Mouse (Mus musculus): ENCODE measurements at regions not wholly inside any gene's neighbourhood (a gene's known extent, or its start where the extent isn't known, plus 50 kb on each side); places are given as distances from the start of the nearest gene placed in this dataset.
A peak's percentile ranks its signal among the peaks of the same experiment; 100 is the strongest.

DNA sequence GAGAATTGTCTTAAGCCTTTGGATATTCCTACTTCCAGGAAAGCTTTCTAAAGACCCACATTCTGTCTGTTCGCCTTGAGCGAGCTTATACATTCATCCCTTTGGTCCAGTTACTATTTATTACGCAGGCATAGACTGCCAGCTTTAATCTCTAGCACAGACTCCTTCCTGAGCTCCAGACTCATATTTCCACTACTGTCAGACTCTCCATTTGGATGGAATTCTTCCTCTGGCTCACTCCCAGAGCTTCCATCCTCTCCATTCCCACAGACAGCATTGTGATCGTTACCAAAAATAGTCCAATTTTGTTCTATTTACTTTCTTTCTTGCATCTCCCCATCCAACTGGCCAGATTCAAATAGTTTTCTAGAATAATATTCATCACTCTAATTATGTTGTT is 420.3 kb upstream of the Syt1 start:
- H3K27me3 ChIP-seq = no peaks in the 10 kb centered on the region
- no peaks in the 10 kb centered on the region for H3K4me1 ChIP-seq
- 92% methylated on average over 4 of the region's 4 CpGs for WGBS
- H3K36me3 ChIP-seq (replicated peaks) = no peaks in the 10 kb centered on the region
- H3K27ac ChIP-seq = no peak overlapping the region
- H3K4me2 ChIP-seq = no peak overlapping the region
- no peaks in the 10 kb centered on the region for H3K9me3 ChIP-seq
- no peak for ATAC-seq (ENCODE audit: low FRiP score)
- H3K9ac ChIP-seq = no peak overlapping the region
- no peak overlapping the region for H3K4me3 ChIP-seq (replicated peaks)

DNA sequence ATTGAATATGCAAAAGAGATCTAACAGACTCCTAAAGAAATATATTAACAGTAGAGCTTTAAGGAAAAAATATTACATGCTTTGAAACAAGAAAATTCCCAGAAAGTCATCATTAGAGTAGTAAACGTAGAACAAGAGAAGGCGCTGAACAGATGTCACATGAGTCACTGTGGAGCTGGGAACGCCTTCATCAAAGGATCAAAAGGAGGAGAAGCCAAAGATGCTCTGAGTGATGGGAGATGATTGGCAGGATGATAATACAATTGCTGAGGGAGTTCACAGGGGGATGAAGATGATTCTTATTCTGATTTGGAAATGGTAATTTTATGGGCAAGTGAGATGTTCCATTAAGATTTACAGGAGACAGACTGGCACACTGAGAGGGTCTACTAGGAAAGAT is 417.1 kb upstream of the Syt1 start:
- Histone ChIP-seq H3K27me3 (no peaks in the 10 kb centered on the region), H3K4me3 (replicated peaks) (no peak overlapping the region), H3K9me3 (no peaks in the 10 kb centered on the region), H3K36me3 (replicated peaks) (no peaks in the 10 kb centered on the region), H3K27ac (no peak overlapping the region), H3K4me1 (no peaks in the 10 kb centered on the region), H3K4me2 (no peak overlapping the region), H3K9ac (no peak overlapping the region)
- ATAC-seq (ENCODE audit: low FRiP score) = no peak
- WGBS = 81% methylated on average over 3 of the region's 3 CpGs

DNA sequence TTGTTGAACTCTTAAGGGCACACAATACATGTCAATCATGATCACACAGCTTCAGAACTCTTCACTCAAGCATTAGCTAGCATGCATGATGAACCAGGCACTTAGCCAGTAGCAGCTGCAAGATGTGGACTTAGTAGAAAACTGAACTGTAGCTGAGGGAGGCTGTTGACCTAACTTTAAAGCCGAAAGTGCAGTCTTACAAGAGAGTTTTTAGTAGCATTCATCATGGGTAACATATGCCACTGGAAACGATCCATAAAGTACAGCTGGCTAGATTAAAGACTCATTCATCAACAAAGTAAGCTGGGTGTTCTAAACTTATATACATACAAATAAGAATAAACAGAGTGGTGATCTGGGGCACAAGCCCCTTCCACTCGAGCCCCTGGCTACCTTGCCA is 396.2 kb upstream of the Syt1 start:
- Histone ChIP-seq H3K36me3 (replicated peaks) (no peaks in the 10 kb centered on the region), H3K9ac (no peak overlapping the region), H3K27me3 (no peaks in the 10 kb centered on the region), H3K4me3 (replicated peaks) (no peak overlapping the region), H3K27ac (no peak overlapping the region), H3K4me2 (no peak overlapping the region), H3K4me1 (no peaks in the 10 kb centered on the region), H3K9me3 (no peaks in the 10 kb centered on the region)
- no peak for ATAC-seq (ENCODE audit: low FRiP score)
- WGBS = 70% methylated on average over 3 of the region's 3 CpGs

GRCm38 (mm10) chr10:109405116-109405685 is 394.4 kb upstream of the Syt1 start:
- Histone ChIP-seq H3K4me3 (replicated peaks) (no peak overlapping the region), H3K27me3 (no peaks in the 10 kb centered on the region), H3K4me2 (no peak overlapping the region), H3K9ac (no peak overlapping the region), H3K4me1 (no peaks in the 10 kb centered on the region), H3K36me3 (replicated peaks) (no peaks in the 10 kb centered on the region), H3K27ac (no peak overlapping the region), H3K9me3 (no peaks in the 10 kb centered on the region)
- ATAC-seq (ENCODE audit: low FRiP score) = no peak
- WGBS = 86% methylated on average over 6 of the region's 6 CpGs

DNA sequence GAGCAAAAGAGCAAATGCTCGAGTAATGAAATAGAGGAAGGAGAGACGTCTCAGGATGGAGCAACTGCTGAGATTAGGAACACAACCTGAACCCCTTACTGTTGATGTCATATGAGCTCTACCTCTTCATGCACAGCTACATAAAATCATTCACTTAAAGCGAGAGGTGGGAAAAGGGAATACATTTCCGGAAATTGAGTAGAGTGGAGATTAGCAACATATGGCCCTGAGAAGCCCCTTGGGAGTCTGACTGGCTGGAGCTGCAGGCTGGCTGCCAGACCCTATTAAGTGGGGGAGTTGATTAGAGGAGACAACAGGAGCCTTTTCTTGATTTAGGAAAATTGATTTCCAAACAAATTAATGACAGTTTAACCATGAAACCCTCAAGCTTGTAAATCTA is 373.0 kb upstream of the Syt1 start:
- ATAC-seq (ENCODE audit: low FRiP score) = no peak
- 75% methylated on average over 4 of the region's 4 CpGs for WGBS
- Histone ChIP-seq H3K27me3 (no peaks in the 10 kb centered on the region), H3K9ac (no peak overlapping the region), H3K36me3 (replicated peaks) (no peaks in the 10 kb centered on the region), H3K27ac (no peak overlapping the region), H3K9me3 (no peaks in the 10 kb centered on the region), H3K4me2 (no peak overlapping the region), H3K4me1 (no peaks in the 10 kb centered on the region), H3K4me3 (replicated peaks) (no peak overlapping the region)

GRCm38 (mm10) chr10:109378846-109379245 is 368.1 kb upstream of the Syt1 start:
- Histone ChIP-seq H3K9me3 (no peaks in the 10 kb centered on the region), H3K9ac (no peak overlapping the region), H3K27me3 (no peaks in the 10 kb centered on the region), H3K4me3 (replicated peaks) (no peak overlapping the region), H3K27ac (no peak overlapping the region), H3K4me2 (no peak overlapping the region), H3K36me3 (replicated peaks) (no peaks in the 10 kb centered on the region), H3K4me1 (no peaks in the 10 kb centered on the region)
- 93% methylated on average over 4 of the region's 4 CpGs for WGBS
- ATAC-seq (ENCODE audit: low FRiP score) = no peak

DNA sequence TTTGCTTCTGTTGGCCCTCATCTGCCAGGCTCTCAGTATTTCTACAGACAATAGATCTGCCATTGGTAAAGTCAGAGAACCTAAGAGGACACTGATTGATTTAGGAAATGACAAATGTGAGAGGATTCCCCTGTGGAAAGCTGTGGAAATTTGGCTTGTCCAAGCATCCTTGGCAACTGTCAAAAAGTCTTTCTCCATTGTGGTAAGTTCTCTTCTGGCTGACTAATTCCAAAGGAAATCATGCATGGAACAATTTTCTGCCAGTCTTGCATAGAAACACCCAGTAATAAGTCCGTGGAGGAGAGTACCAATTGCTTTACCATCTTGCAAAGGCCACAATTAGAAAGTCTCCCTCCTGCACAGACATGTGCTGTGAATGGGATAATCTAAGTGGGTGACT is 349.4 kb upstream of the Syt1 start:
- Histone ChIP-seq H3K27me3 (no peaks in the 10 kb centered on the region), H3K4me3 (replicated peaks) (no peak overlapping the region), H3K4me2 (no peak overlapping the region), H3K9ac (no peak overlapping the region), H3K27ac (no peak overlapping the region), H3K36me3 (replicated peaks) (no peaks in the 10 kb centered on the region), H3K4me1 (0 out of 2 replicates have a peak, but pooled peaks cover 3% of the 10 kb centered on the region), H3K9me3 (no peaks in the 10 kb centered on the region)
- WGBS = 33% methylated on average over 1 of the region's 1 CpGs
- no peak for ATAC-seq (ENCODE audit: low FRiP score)

DNA sequence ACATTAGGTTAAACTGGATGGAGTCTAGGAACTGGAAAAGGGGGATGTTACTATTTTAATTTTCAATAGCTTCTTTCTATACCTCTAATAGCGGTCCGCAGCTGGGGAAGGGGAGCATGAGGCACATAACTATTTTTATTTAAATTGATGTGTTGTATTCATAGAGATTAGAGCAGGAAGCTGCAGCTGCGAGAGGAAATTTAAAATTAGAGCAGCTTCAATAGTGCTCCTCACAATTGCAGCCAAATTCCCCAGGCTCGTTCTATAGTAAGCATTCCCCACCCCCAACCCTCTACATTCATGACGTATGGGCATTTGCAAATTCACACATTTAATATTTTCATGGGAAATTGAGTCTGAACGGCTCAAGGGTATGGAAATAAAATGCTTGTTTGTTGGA is 348.0 kb upstream of the Syt1 start:
- Histone ChIP-seq H3K27ac (no peak overlapping the region), H3K4me3 (replicated peaks) (no peak overlapping the region), H3K4me2 (no peak overlapping the region), H3K36me3 (replicated peaks) (no peaks in the 10 kb centered on the region), H3K9ac (no peak overlapping the region), H3K9me3 (no peaks in the 10 kb centered on the region), H3K4me1 (0 out of 2 replicates have a peak, but pooled peaks cover 3% of the 10 kb centered on the region), H3K27me3 (no peaks in the 10 kb centered on the region)
- ATAC-seq (ENCODE audit: low FRiP score) = no peak
- 52% methylated on average over 6 of the region's 6 CpGs for whole genome bisulfite sequencing

GRCm38 (mm10) chr10:109332846-109333386 is 322.1 kb upstream of the Syt1 start:
- H3K4me2 ChIP-seq = no peak overlapping the region
- no peaks in the 10 kb centered on the region for H3K36me3 ChIP-seq (replicated peaks)
- no peak overlapping the region for H3K9ac ChIP-seq
- H3K9me3 ChIP-seq = no peaks in the 10 kb centered on the region
- H3K4me1 ChIP-seq = no peaks in the 10 kb centered on the region
- no peaks in the 10 kb centered on the region for H3K27me3 ChIP-seq
- WGBS = 88% methylated on average over 7 of the region's 7 CpGs
- no peak overlapping the region for H3K4me3 ChIP-seq (replicated peaks)
- no peak overlapping the region for H3K27ac ChIP-seq
- ATAC-seq (ENCODE audit: low FRiP score) = no peak

DNA sequence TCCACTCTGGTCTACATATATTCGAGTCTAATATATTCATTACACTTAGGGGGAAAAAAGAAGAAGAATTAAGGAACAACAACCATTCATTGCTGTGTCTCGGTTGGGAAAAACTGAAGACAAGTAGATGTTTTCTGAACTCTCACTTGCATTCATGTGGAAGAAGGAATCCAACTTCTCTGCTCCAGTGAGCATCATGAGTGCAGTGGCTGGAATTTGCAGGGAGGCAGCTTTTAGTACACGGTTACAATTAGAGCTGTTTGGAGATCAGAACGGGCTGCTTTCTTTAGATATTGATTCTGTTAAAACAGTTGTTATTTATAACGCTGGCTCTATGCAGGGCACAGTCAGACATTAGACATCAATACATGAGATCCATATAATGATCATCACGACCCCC is 298.5 kb upstream of the Syt1 start:
- 80% methylated on average over 6 of the region's 6 CpGs for WGBS
- no peaks in the 10 kb centered on the region for H3K9me3 ChIP-seq
- H3K4me1 ChIP-seq = no peaks in the 10 kb centered on the region
- ATAC-seq (ENCODE audit: low FRiP score) = no peak
- H3K27ac ChIP-seq = no peak overlapping the region
- H3K27me3 ChIP-seq = no peaks in the 10 kb centered on the region
- no peak overlapping the region for H3K9ac ChIP-seq
- no peak overlapping the region for H3K4me3 ChIP-seq (replicated peaks)
- H3K4me2 ChIP-seq = no peak overlapping the region
- H3K36me3 ChIP-seq (replicated peaks) = no peaks in the 10 kb centered on the region

GRCm38 (mm10) chr10:109300199-109300598 is 289.4 kb upstream of the Syt1 start:
- Histone ChIP-seq H3K9me3 (no peaks in the 10 kb centered on the region), H3K27me3 (no peaks in the 10 kb centered on the region), H3K4me1 (peaks cover 4% of the 10 kb centered on the region; the same call in 1 of the 2 replicates), H3K9ac (no peak overlapping the region), H3K4me2 (no peak overlapping the region), H3K27ac (no peak overlapping the region), H3K4me3 (replicated peaks) (no peak overlapping the region), H3K36me3 (replicated peaks) (no peaks in the 10 kb centered on the region)
- ATAC-seq (ENCODE audit: low FRiP score) = no peak; the same call in 1 of the 2 replicates
- 73% methylated on average over 2 of the region's 2 CpGs for WGBS

DNA sequence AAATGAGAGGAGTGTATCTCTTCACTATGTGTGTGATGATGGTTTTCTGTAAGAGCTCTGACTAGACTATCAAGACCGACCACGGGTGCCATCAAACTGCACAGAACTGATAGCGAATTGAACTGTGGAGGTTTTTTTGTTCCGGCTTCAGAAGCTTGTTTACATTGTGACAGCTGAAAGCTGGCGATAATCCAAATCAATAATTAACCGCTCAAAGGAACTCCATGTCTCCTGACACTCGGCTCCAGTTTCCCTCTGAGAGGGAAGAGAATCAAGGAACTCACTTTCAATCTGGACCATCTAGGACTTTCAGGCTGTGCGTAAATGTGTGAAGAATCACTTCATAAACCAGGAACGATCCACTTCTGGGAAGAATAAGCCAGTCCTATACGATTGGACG is 289.0 kb upstream of the Syt1 start:
- Histone ChIP-seq H3K36me3 (replicated peaks) (no peaks in the 10 kb centered on the region), H3K4me2 (no peak overlapping the region), H3K9ac (no peak overlapping the region), H3K9me3 (no peaks in the 10 kb centered on the region), H3K4me1 (peaks cover 4% of the 10 kb centered on the region; the same call in 1 of the 2 replicates), H3K27ac (no peak overlapping the region), H3K4me3 (replicated peaks) (no peak overlapping the region), H3K27me3 (no peaks in the 10 kb centered on the region)
- WGBS = 73% methylated on average over 11 of the region's 11 CpGs
- ATAC-seq (ENCODE audit: low FRiP score) = peak; percentile 28; the same call in 1 of the 2 replicates

- H3K36me3 ChIP-seq (replicated peaks) = no peaks in the 10 kb centered on the region
- H3K4me1 ChIP-seq = no peaks in the 10 kb centered on the region
- WGBS = 82% methylated on average over 10 of the region's 10 CpGs
- H3K27me3 ChIP-seq = no peaks in the 10 kb centered on the region
- H3K9me3 ChIP-seq = no peaks in the 10 kb centered on the region
- H3K9ac ChIP-seq = no peak overlapping the region
- H3K27ac ChIP-seq = no peak overlapping the region
- 0 out of 2 replicates have a peak, but pooled peaks have one; percentile 20 for ATAC-seq (ENCODE audit: low FRiP score)
- H3K4me3 ChIP-seq (replicated peaks) = no peak overlapping the region
- H3K4me2 ChIP-seq = no peak overlapping the region
These were observed 272.6 kb upstream of the Syt1 start for GRCm38 (mm10) chr10:109283348-109283747.
